Mouse (Mus musculus) embryo, embryonic 10.5 days (tissue): ENCODE data around the gene Ptpn7.
"Not testable (repeated sequence)": the region's sequence is repeated elsewhere in the genome, so short reads cannot be mapped to it uniquely, and the experiment has no call there.

Experiments used
- DNase-seq: peaks from one replicate; pipeline ENCODE4 v3.0.0-alpha.2; 2015; ENCODE audit warnings: low spot score

Ptpn7 gene

DNA sequence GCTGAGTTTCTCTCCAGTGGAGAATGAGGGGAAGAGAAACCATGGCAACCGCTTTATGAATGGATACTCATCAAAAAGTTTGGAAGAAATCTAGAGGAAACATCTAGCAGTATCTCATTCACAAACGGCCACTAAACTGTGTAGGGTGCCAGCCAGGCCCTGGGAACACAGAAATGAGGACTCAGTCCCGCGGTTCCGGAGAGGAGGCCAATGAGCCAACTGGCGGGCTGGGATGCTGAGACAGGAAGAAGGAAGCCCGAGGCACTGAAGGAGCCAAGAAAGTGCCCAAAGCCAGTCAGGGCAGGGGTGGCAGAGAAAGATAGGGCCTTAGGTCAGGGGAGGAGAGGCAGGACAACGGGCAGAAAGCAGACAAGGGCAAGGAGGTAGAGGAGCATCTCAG, 53.9 kb downstream of the Ptpn7 start:
- DNase-seq: no peak

DNA sequence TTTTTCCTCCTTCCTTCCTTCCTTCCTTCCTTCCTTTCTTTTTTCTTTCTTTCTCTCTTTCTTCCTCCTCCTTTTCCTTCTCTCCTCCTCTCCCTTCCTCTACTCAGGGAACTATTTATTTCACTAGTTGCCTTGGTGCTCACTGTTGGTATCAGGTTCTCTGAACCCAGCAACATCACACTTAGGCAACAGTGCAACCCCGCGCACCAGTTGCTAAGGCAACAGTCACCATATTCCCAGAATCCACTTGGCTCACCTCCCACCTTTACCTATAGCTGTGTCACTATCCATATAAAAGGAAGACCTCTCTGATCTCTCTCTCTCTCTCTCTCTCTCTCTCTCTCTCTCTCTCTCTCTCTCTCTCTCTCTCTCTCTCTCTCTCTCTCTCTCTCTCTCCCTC, 54.5 kb downstream of the Ptpn7 start:
- not testable (repeated sequence) for DNase-seq

DNA sequence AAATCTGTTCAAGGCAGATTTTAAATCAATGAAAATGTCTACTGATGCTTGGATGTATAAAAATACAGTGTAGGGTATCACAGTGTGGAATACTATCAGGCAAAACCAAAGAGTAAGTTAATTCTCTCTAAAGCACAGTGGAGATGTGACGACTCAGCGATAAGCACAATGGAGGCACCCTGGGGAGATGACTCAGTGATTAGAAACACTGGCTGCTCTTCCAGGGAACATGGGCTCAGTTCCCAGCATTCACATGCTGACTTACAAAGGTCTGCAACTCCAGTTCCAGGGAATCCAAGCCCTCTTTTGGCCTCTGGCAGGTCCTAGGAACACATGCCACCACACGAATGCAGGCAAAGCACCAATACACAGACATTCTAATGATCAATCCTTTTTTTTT, 55.7 kb downstream of the Ptpn7 start:
- DNase-seq: no peak

DNA sequence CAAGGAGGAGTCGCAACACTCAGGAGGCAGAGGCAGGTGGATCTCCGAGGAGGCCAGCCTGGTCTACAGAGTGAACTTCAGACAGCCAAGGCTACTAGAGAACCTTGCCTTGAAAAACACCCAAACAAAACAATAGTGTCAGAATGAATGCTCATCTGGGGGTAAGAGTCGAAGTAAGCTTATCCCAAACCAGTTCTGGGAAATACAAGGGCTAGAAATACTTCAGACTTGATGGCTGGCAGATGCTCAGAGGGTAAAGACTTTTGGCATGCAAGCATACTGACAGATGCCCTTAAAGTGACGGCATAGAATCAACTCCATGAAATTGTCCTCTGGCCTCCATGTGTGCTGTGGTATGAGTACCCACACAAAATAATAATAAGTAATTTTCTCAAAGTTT, 56.7 kb downstream of the Ptpn7 start:
- no peak for DNase-seq

DNA sequence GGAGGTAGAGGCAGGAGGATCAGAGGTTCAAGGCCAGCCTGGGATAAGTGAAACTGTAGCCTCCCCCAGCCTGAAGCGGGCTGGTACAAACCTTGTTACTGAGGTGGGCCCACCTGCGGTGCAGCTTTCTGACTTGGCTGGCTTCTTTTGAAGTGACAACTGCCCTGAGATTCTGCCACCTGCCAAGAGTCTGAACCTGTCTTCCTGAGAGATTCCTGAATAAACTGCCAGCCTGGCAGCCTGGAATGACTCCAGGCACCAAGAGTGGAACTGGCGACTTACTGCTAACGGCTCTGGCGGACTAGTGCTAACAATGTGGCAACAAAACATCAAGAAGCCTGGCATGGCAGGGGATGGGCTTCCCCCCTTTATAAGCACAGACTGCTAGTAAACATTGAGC, 61.8 kb downstream of the Ptpn7 start:
- DNase-seq: not testable (repeated sequence)
